Comparison of ENCODE assay signal across 8 mouse cellular contexts in genomic region chr17:84082571-84082970, GRCm38 (mm10).
DNase-seq lines count a peak whose midpoint lies in the region; ATAC-seq and TF ChIP-seq lines count a peak whose summit lies in the region.
"Had no signal": no experiment of that assay in that cellular context is flagged by ENCODE, and none has a peak within 500 bp of the region (broad histone marks: within the 10 kb centered on the region; RNA-seq: fewer than 3 reads in every experiment).

No protein-coding gene starts in this region.

- 91% methylated on average over 5 of the region's 5 CpGs for WGBS in kidney, embryonic 15.5 days
- 88% methylated on average over 5 of the region's 5 CpGs for WGBS in heart, postnatal 0 days

- no peak for TF ChIP-seq CTCF in embryonic fibroblast, embryonic 13.5 days (IDR thresholded peaks at IDR 0.05; ENCODE audit: borderline replicate concordance, insufficient read depth, low read length)
- no peak for TF ChIP-seq CTCF in heart, postnatal 0 days (IDR thresholded peaks at IDR 0.05; ENCODE audit: low read depth)

- TF ChIP-seq POLR2A in embryonic fibroblast, embryonic 13.5 days (IDR thresholded peaks at IDR 0.05; ENCODE audit: low read depth, low read length) = no peak
- TF ChIP-seq POLR2A in myocyte (IDR thresholded peaks at IDR 0.05; ENCODE audit: insufficient read length, low read depth) = no peak

- no peak for TF ChIP-seq EP300 in heart, postnatal 0 days (IDR thresholded peaks at IDR 0.05; ENCODE audit: low read depth)

- H3K27ac ChIP-seq in kidney, embryonic 15.5 days = peak overlapping the region; percentile 51; the same call in 1 of the 2 replicates
- H3K27ac ChIP-seq in embryonic fibroblast, embryonic 13.5 days (ENCODE audit: insufficient read depth, low read length) = peak overlapping the region; percentile 96
- peak overlapping the region; percentile 12 for H3K27ac ChIP-seq in heart, postnatal 0 days (ENCODE audit: low read depth)

- H3K4me1 ChIP-seq in kidney, embryonic 15.5 days = peaks cover 45% of the 10 kb centered on the region
- H3K4me1 ChIP-seq in embryonic fibroblast, embryonic 13.5 days (ENCODE audit: control insufficient read depth, insufficient read depth, low read length) = peaks cover 27% of the 10 kb centered on the region
- H3K4me1 ChIP-seq in heart, postnatal 0 days (ENCODE audit: control insufficient read depth, insufficient read depth) = peaks cover 34% of the 10 kb centered on the region

- DNase-seq in kidney, adult 11 months = no peak
- DNase-seq in heart, postnatal 0 days (ENCODE audit: low spot score) = no peak
- no peak for DNase-seq in thymus, postnatal 36 days
- no peak for DNase-seq in urinary bladder, postnatal 14 days (ENCODE audit: low spot score)
- DNase-seq: cerebellum, adult 11 months had no signal

- H3K79me2 ChIP-seq in myocyte (ENCODE audit: control insufficient read depth, insufficient read depth) = no peaks in the 10 kb centered on the region

- no peak overlapping the region for H3K4me3 ChIP-seq in kidney, embryonic 15.5 days (replicated peaks)
- H3K4me3 ChIP-seq in embryonic fibroblast, embryonic 13.5 days (ENCODE audit: insufficient read depth, low read length) = no peak overlapping the region
- no peak overlapping the region for H3K4me3 ChIP-seq in heart, postnatal 0 days (ENCODE audit: low read depth, low read length)
- H3K4me3 ChIP-seq in myocyte = no peak overlapping the region

- H3K36me3 ChIP-seq in kidney, embryonic 15.5 days = no peaks in the 10 kb centered on the region
- no peaks in the 10 kb centered on the region for H3K36me3 ChIP-seq in heart, postnatal 0 days (replicated peaks; ENCODE audit: control insufficient read depth, insufficient read depth, low read length)
- H3K36me3 ChIP-seq in myocyte (ENCODE audit: control insufficient read depth, insufficient read depth) = no peaks in the 10 kb centered on the region

- no peaks in the 10 kb centered on the region for H3K27me3 ChIP-seq in kidney, embryonic 15.5 days
- H3K27me3 ChIP-seq in heart, postnatal 0 days (ENCODE audit: control insufficient read depth, insufficient read depth, low read length) = no peaks in the 10 kb centered on the region
- H3K27me3 ChIP-seq in myocyte (ENCODE audit: control insufficient read depth, insufficient read depth, insufficient read length) = no peaks in the 10 kb centered on the region

- H3K4me2 ChIP-seq in kidney, embryonic 15.5 days = no peak overlapping the region
- no peak overlapping the region for H3K4me2 ChIP-seq in heart, postnatal 0 days (ENCODE audit: low read depth, low read length)
- H3K4me2 ChIP-seq in myocyte (ENCODE audit: low read depth) = peak overlapping the region; percentile 56

- no peak overlapping the region for H3ac ChIP-seq in myocyte (ENCODE audit: control insufficient read depth, insufficient read length)

- ATAC-seq in kidney, embryonic 15.5 days (replicated peaks; ENCODE audit: low FRiP score) = no peak
- ATAC-seq in heart, postnatal 0 days (ENCODE audit: insufficient read depth, low read depth) = no peak

- H3K9ac ChIP-seq in kidney, embryonic 15.5 days = no peak overlapping the region
- H3K9ac ChIP-seq in heart, postnatal 0 days (replicated peaks; ENCODE audit: low read depth, low read length) = no peak overlapping the region

- no peaks in the 10 kb centered on the region for H3K9me3 ChIP-seq in kidney, embryonic 15.5 days (replicated peaks)
- no peaks in the 10 kb centered on the region for H3K9me3 ChIP-seq in heart, postnatal 0 days (replicated peaks; ENCODE audit: control insufficient read depth, low read length)

TF ChIP-seq in myocyte, 11 proteins besides CTCF, POLR2A, EP300 and RAD21:
- TF ChIP-seq SRF (IDR thresholded peaks at IDR 0.05; ENCODE audit: control insufficient read depth, insufficient read length, low read depth) = no peak
- TF ChIP-seq E2F4 (IDR thresholded peaks at IDR 0.05; ENCODE audit: insufficient read depth) = no peak
- TF ChIP-seq TCF12 (IDR thresholded peaks at IDR 0.05; ENCODE audit: insufficient read depth, poor library complexity, severe bottlenecking) = no peak
- TF ChIP-seq USF1 (IDR thresholded peaks at IDR 0.05; ENCODE audit: low read depth) = no peak
- no peak for TF ChIP-seq TCF3 (IDR thresholded peaks at IDR 0.05; ENCODE audit: insufficient read length, low read depth)
- no peak for TF ChIP-seq MYOD1 (IDR thresholded peaks at IDR 0.05; ENCODE audit: control insufficient read depth in 1 of 3, insufficient read length in 2 of 3, low read depth in 2 of 3)
- no peak for TF ChIP-seq MAX (IDR thresholded peaks at IDR 0.05; ENCODE audit: low read depth)
- TF ChIP-seq CEBPB (IDR thresholded peaks at IDR 0.05; ENCODE audit: insufficient read depth, poor library complexity, severe bottlenecking) = no peak
- TF ChIP-seq POLR2AphosphoS2 (IDR thresholded peaks at IDR 0.05; ENCODE audit: insufficient read length, low read depth) = no peak
- TF ChIP-seq MYOG (IDR thresholded peaks at IDR 0.05; ENCODE audit: control insufficient read depth in 1 of 3, insufficient read depth in 1 of 3, insufficient read length in 2 of 3, low read depth in 2 of 3) = no peak
- no peak for TF ChIP-seq REST (IDR thresholded peaks at IDR 0.05; ENCODE audit: insufficient read depth, insufficient read length)

Comparison
In these comparisons a context has a peak if more than half of its experiments do, and no peak if none do; other contexts are left out.
1. H3K27ac ChIP-seq: peak in every context shown above with its lines; median percentile 96 in embryonic fibroblast, embryonic 13.5 days; 51 in kidney, embryonic 15.5 days; 12 in heart, postnatal 0 days.